Mouse (Mus musculus): ENCODE measurements around the gene Sema5a. TPM values are rescaled to one million over a fixed set of nuclear protein-coding genes. Genes with fewer than 3 reads are reported as not detected.

Sema5a gene
- polyA plus RNA-seq, 1 experiment from 2014 or later, result 26.8 TPM

DNA sequence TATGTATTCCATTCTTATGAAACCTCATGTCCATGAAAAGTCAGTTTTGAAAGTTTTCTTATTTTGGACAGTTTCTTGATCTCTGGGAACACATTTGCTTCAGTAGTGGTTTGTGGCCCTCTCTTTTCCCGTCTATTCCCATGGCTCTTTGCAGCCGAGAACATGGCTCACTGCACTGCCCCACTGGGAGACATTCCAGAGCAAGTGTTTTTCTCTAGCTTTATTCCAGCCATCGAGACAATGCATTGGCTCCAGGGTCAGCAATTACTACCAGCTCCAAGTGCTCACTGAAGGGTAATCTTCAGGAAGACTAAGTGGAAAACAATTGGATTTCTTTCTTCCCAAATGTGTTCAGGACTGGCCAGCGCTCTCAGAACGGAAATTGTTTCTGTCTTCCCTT lies 94.8 kb downstream of the Sema5a start:
- H3K27ac ChIP-seq, result no peak overlapping the region
- no peaks in the 10 kb centered on the region for H3K27me3 ChIP-seq
- no peaks in the 10 kb centered on the region for H3K9me3 ChIP-seq
- peaks cover 4% of the 10 kb centered on the region for H3K4me1 ChIP-seq
- H3K4me2 ChIP-seq, result no peak overlapping the region
- no peak for ATAC-seq (ENCODE audit: insufficient number of reproducible peaks, low FRiP score, low TSS enrichment, low read depth)
- 61% methylated on average over 5 of the region's 5 CpGs for WGBS
- H3K36me3 ChIP-seq, result no peaks in the 10 kb centered on the region
- H3K4me3 ChIP-seq, result no peak overlapping the region
- H3K9ac ChIP-seq, result no peak overlapping the region

DNA sequence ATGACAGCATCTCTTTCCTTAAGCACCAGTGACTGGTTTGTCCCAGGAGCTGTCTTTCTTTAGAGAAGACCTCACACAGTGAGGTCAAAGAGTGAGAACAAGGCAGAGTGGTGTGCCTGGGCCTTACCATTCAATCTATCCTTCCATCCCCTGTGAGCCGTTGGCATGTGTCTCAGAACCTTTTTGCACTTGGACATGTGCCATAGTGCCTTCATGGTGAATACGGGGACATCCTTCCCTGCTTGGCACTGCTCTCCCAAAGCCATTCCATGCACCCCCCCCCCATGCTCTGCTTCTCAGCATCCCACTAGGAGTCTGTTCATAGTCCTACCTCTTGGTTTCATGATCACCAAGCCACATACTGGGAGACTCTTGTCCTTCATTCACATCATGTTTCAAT lies 96.8 kb downstream of the Sema5a start:
- ATAC-seq (ENCODE audit: insufficient number of reproducible peaks, low FRiP score, low TSS enrichment, low read depth), result no peak
- Histone ChIP-seq H3K4me3 (no peak overlapping the region), H3K27ac (no peak overlapping the region), H3K9me3 (no peaks in the 10 kb centered on the region), H3K27me3 (no peaks in the 10 kb centered on the region), H3K4me2 (no peak overlapping the region), H3K36me3 (no peaks in the 10 kb centered on the region), H3K4me1 (peaks cover 14% of the 10 kb centered on the region), H3K9ac (no peak overlapping the region)
- WGBS, result 65% methylated on average over 2 of the region's 2 CpGs

DNA sequence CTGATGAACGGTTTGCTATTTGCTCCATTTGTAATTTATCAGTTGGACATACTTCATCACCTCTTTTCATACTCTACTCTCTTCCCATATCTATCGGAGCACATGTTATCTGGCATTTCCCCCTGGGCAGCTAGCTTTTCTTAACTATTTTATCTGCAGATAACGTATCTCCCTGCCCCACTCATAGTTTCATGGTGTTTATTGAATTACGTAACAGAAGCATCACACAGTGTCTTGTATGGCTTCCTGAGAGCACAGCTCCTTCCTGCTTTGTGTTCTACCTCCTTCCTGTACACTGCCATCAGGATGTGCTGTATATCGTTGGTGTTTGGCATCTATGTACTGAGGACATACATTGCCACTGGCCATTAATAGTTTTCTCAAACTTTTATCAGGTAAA lies 98.9 kb downstream of the Sema5a start:
- Histone ChIP-seq H3K27me3 (no peaks in the 10 kb centered on the region), H3K4me3 (no peak overlapping the region), H3K4me1 (peaks cover 21% of the 10 kb centered on the region), H3K4me2 (no peak overlapping the region), H3K27ac (no peak overlapping the region), H3K9me3 (no peaks in the 10 kb centered on the region), H3K36me3 (no peaks in the 10 kb centered on the region; the same call in 1 of the 2 replicates), H3K9ac (no peak overlapping the region)
- WGBS, result 78% methylated on average over 5 of the region's 5 CpGs
- no peak for ATAC-seq (ENCODE audit: insufficient number of reproducible peaks, low FRiP score, low TSS enrichment, low read depth)

DNA sequence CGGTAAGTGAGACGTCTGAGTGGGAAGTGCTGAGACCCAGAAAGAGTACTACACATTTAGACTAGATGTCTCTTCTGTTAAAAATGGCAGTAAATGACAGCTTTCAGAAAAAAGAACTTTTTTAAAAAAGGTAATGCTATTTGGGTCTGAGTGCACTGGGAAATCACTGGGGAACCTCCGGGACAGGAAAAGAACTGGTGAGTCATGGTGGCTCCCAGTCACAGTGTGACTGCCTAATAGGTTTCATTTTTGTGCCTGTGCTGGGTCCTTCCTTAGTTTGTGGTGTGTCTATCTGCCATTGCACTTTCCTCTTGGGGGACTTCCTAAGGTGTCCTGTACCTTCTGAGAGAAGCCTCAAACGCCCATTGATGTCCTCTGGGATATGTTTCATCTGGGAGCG lies 102.7 kb downstream of the Sema5a start:
- Histone ChIP-seq H3K27me3 (no peaks in the 10 kb centered on the region), H3K9ac (no peak overlapping the region), H3K4me1 (peaks cover 16% of the 10 kb centered on the region), H3K4me2 (no peak overlapping the region), H3K27ac (no peak overlapping the region), H3K36me3 (no peaks in the 10 kb centered on the region; the same call in 1 of the 2 replicates), H3K9me3 (no peaks in the 10 kb centered on the region), H3K4me3 (no peak overlapping the region)
- no peak for ATAC-seq (ENCODE audit: insufficient number of reproducible peaks, low FRiP score, low TSS enrichment, low read depth)
- whole genome bisulfite sequencing, result 85% methylated on average over 5 of the region's 5 CpGs

DNA sequence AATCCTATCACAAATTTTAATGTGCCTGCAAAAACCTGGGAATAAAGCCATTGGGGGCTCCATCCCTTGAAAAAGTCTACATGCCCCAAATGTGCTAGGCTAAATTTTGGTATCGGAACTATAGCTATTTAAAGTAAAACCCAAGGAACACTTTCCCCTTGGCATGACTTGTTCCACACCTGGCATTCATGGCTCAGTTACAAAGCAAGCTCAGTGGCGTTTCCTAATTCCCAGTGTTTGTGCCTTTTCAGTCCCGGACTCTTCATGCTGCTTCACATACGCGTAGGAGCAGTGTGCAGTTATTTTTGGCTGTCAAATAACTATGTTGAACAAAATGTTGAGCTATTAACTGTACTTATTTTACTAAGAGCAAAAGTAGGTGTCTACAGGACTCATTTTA lies 104.7 kb downstream of the Sema5a start:
- H3K36me3 ChIP-seq, result no peaks in the 10 kb centered on the region; the same call in 1 of the 2 replicates
- H3K27me3 ChIP-seq, result no peaks in the 10 kb centered on the region
- H3K4me2 ChIP-seq, result no peak overlapping the region
- peaks cover 16% of the 10 kb centered on the region for H3K4me1 ChIP-seq
- no peaks in the 10 kb centered on the region for H3K9me3 ChIP-seq
- H3K4me3 ChIP-seq, result no peak overlapping the region
- ATAC-seq (ENCODE audit: insufficient number of reproducible peaks, low FRiP score, low TSS enrichment, low read depth), result no peak
- H3K27ac ChIP-seq, result no peak overlapping the region
- WGBS, result 73% methylated on average over 5 of the region's 5 CpGs
- H3K9ac ChIP-seq, result no peak overlapping the region

DNA sequence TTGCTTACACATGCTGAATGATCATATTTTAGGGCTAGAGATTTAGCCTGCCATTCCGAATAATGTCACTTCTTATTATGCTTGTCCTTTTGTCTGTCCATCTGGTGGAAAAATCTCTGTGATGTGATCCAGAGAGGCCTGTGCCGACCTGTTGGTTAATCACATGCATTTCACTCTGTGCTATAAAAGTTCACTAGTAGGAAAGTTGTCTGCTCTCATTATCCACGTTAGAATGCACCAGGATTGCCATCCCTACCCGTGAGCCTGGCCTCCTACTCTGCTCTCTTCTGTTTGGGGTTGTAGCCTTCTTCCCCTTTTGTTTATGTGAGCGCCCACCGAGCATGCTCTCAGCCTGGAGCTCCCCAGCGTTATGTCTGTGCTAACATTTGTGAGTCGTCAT lies 108.4 kb downstream of the Sema5a start:
- Histone ChIP-seq H3K27me3 (no peaks in the 10 kb centered on the region), H3K36me3 (no peaks in the 10 kb centered on the region), H3K9me3 (no peaks in the 10 kb centered on the region), H3K4me2 (no peak overlapping the region), H3K9ac (no peak overlapping the region), H3K27ac (no peak overlapping the region), H3K4me3 (no peak overlapping the region), H3K4me1 (no peaks in the 10 kb centered on the region)
- 65% methylated on average over 8 of the region's 8 CpGs for WGBS
- ATAC-seq (ENCODE audit: insufficient number of reproducible peaks, low FRiP score, low TSS enrichment, low read depth), result no peak

DNA sequence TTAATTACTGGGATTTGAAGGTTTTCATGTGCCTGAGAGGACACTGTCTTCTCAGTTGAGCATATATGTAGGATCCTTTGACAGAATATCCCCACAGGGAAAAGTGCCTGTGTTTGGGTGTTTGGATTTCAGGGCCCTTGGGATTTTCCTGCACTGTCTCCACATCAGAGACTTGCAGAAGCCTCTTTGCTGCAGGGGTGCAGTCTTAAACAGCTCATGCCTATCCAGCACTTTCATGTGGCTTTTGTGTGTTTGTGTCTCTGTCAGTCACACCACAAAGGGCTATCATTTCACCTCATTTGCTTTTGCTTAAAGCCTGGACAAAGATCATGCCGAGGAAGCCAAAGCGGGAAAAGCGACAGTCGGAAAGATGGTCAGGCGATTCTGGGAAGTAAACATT lies 108.9 kb downstream of the Sema5a start:
- Histone ChIP-seq H3K4me1 (no peaks in the 10 kb centered on the region), H3K9me3 (no peaks in the 10 kb centered on the region), H3K4me2 (no peak overlapping the region), H3K27ac (no peak overlapping the region), H3K4me3 (no peak overlapping the region), H3K27me3 (no peaks in the 10 kb centered on the region), H3K36me3 (no peaks in the 10 kb centered on the region), H3K9ac (no peak overlapping the region)
- WGBS, result 79% methylated on average over 5 of the region's 5 CpGs
- no peak for ATAC-seq (ENCODE audit: insufficient number of reproducible peaks, low FRiP score, low TSS enrichment, low read depth)

DNA sequence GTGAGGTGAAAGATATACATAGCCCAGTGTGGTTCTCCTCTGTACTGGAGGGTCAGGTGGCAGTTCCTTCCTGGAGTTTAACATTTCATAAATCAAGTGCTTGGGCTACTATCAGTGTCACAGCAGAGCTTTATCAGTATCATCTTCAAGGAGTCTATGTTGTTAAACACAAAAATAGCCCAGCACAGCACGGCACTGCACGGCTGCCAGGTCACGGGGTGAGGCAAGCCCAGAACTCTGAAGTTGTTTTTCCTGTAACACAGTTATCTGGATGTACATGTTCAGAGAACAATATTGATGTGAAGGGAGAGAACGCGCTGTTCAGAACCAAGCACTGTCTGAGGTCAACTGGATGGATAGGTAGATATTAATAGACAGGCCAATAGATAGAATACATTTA lies 112.2 kb downstream of the Sema5a start:
- WGBS, result 83% methylated on average over 5 of the region's 5 CpGs
- Histone ChIP-seq H3K9me3 (no peaks in the 10 kb centered on the region), H3K4me3 (no peak overlapping the region), H3K4me1 (no peaks in the 10 kb centered on the region), H3K36me3 (no peaks in the 10 kb centered on the region), H3K27ac (no peak overlapping the region), H3K9ac (no peak overlapping the region), H3K4me2 (no peak overlapping the region), H3K27me3 (no peaks in the 10 kb centered on the region)
- ATAC-seq (ENCODE audit: insufficient number of reproducible peaks, low FRiP score, low TSS enrichment, low read depth), result no peak

DNA sequence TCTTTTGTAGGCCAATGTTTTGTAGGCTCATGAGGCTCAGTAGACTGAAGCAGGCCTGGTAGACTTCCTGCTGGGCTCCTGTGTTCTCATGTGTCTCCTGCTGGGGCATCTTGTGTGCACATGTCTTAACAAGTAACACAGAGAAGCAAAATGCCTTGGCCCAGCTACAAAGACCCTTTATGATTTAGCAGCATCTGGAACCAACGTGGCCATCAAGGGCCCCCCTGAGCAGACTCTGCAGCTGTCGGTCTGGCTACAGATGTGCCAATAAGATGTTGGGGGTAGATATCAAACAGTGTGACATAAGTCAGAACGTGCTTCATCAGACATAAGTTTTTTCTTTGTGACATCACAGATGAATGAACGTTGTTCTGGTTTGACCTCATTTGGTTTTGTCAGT lies 123.2 kb downstream of the Sema5a start:
- Histone ChIP-seq H3K27ac (0 out of 2 replicates have a peak overlapping the region, but pooled peaks have one; percentile 33), H3K9me3 (no peaks in the 10 kb centered on the region), H3K27me3 (no peaks in the 10 kb centered on the region), H3K4me3 (no peak overlapping the region), H3K4me1 (peaks cover 10% of the 10 kb centered on the region; the same call in 1 of the 2 replicates), H3K9ac (no peak overlapping the region), H3K36me3 (no peaks in the 10 kb centered on the region), H3K4me2 (no peak overlapping the region)
- peak; percentile 49; the same call in 1 of the 2 replicates for ATAC-seq (ENCODE audit: insufficient number of reproducible peaks, low FRiP score, low TSS enrichment, low read depth)
- WGBS, result 36% methylated on average over 4 of the region's 4 CpGs

DNA sequence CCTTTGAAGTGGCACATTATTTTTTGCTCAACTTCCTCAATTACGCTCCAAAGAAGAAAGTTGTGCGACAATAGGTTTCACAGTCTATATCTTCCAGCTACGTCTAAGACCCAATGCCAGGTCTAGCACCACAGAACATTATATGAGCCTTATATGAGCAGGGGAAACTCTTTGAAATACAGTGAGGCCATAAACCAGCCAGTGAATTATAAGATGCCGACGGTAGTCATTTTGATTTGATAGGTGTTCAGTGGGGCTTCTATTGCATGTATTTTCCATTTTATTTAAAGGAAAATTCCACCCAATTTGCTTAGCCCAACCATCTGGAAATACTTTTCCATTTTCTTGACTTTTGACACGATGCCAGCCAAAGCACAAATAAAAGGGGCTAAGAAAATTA lies 126.3 kb downstream of the Sema5a start:
- 35% methylated on average over 6 of the region's 6 CpGs for WGBS
- H3K27ac ChIP-seq, result 0 out of 2 replicates have a peak overlapping the region, but pooled peaks have one; percentile 27
- no peak overlapping the region for H3K9ac ChIP-seq
- ATAC-seq (ENCODE audit: insufficient number of reproducible peaks, low FRiP score, low TSS enrichment, low read depth), result peak; percentile 78
- H3K9me3 ChIP-seq, result no peaks in the 10 kb centered on the region
- no peak overlapping the region for H3K4me3 ChIP-seq
- H3K4me2 ChIP-seq, result no peak overlapping the region
- H3K4me1 ChIP-seq, result peaks cover 10% of the 10 kb centered on the region; the same call in 1 of the 2 replicates
- H3K27me3 ChIP-seq, result no peaks in the 10 kb centered on the region
- H3K36me3 ChIP-seq, result no peaks in the 10 kb centered on the region

DNA sequence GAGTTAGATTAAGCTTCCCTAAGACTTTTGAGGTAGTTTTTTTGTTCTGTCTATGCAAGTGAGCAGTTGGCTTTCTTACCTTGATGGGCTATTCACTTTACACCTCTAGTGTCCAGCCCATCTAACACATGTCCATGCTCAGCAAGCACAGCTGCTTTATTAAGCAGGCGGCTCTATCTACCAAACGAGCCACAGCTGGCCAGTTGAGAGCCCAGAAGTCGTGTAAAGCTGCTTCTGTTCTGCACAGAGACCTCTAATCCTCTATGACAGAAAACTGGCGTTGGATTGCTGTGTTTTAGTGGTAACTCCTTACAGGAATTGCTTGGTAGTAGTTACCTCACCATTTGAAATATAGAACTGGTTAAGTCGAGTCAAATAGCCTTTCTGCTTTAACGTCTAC lies 126.8 kb downstream of the Sema5a start:
- 31% methylated on average over 6 of the region's 6 CpGs for WGBS
- Histone ChIP-seq H3K9me3 (no peaks in the 10 kb centered on the region), H3K36me3 (no peaks in the 10 kb centered on the region), H3K4me3 (no peak overlapping the region), H3K4me1 (peaks cover 10% of the 10 kb centered on the region; the same call in 1 of the 2 replicates), H3K9ac (no peak overlapping the region), H3K27ac (peak overlapping the region; percentile 59; the same call in 1 of the 2 replicates), H3K27me3 (no peaks in the 10 kb centered on the region), H3K4me2 (no peak overlapping the region)
- ATAC-seq (ENCODE audit: insufficient number of reproducible peaks, low FRiP score, low TSS enrichment, low read depth), result peak; percentile 70; the same call in 1 of the 2 replicates

DNA sequence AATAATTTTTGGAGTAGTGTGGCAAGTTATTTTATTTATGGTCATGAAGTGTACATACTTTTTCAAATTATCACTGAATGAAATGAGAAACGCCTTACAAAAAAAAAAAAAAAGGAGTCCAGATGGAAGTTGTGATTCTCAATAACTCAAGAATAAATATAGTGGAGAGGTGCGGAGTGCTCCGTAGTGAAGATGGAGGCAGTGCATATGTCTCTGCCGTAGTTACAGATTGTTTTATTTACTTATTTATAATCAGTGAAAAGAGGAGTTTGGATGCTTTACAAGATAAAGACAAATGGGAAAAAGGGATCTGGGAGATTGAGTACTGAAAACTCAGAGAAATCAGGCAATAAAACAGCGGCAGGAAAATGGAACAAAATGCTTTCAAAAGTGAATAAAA lies 131.7 kb downstream of the Sema5a start:
- no peaks in the 10 kb centered on the region for H3K36me3 ChIP-seq
- no peak overlapping the region for H3K9ac ChIP-seq
- H3K27me3 ChIP-seq, result no peaks in the 10 kb centered on the region
- peaks cover 2% of the 10 kb centered on the region; the same call in 1 of the 2 replicates for H3K4me1 ChIP-seq
- H3K4me2 ChIP-seq, result no peak overlapping the region
- WGBS, result 72% methylated on average over 5 of the region's 5 CpGs
- no peak overlapping the region for H3K4me3 ChIP-seq
- no peak for ATAC-seq (ENCODE audit: insufficient number of reproducible peaks, low FRiP score, low TSS enrichment, low read depth)
- no peaks in the 10 kb centered on the region for H3K9me3 ChIP-seq
- H3K27ac ChIP-seq, result no peak overlapping the region

DNA sequence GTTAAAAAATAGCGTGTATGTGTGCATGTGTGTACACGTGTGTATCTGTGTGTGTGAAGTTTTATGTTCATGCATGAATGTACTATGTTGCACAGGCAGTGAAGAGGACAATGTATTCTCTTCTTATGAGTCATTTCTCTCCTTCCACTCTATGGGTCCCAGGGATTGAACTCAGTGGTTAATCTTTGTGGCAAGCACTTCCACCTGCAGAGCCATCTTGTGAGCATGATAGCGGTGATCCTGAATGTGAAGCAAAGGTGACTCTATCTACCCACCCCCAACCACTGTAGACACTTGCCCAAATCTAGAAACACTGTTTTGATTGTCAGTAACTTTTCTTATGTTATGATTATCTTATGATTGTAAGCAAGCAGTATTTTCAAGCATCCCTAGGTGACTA lies 133.2 kb downstream of the Sema5a start:
- Histone ChIP-seq H3K27ac (no peak overlapping the region), H3K4me1 (no peaks in the 10 kb centered on the region), H3K4me2 (no peak overlapping the region), H3K27me3 (no peaks in the 10 kb centered on the region), H3K36me3 (no peaks in the 10 kb centered on the region), H3K4me3 (no peak overlapping the region), H3K9me3 (no peaks in the 10 kb centered on the region), H3K9ac (no peak overlapping the region)
- WGBS, result 93% methylated on average over 3 of the region's 3 CpGs
- ATAC-seq (ENCODE audit: insufficient number of reproducible peaks, low FRiP score, low TSS enrichment, low read depth), result no peak
